Mouse (Mus musculus): ENCODE results near the gene Ggct. TPM values are rescaled to one million over a fixed set of nuclear protein-coding genes. Genes with fewer than 3 reads are reported as not detected.

The Ggct gene
- 10 to 100 TPM; 19.8 to 20.5 TPM for total RNA-seq (2023)

GRCm38 (mm10) chr6:54992734-54993260 is at the start of gene Ggct:
TSS of gene Ggct (minus strand) at chr6:54992950.

GRCm38 (mm10) chr6:55037799-55038670 is 45.3 kb upstream of the Ggct start, which contains the start of gene Gars:
TSS of gene Gars (plus strand) at chr6:55038007.

GRCm38 (mm10) chr6:54972111-54972928 is 20.4 kb downstream of the Ggct start, which contains the start of gene Nod1:
TSS of gene Nod1 (minus strand) at chr6:54972612.

Other genes starting within 250 kb of the Ggct start
- gene Znrf2, start 176.0 kb downstream of the Ggct start, total RNA-seq (2023) = 100 to 1,000 TPM; 113 to 119 TPM
- gene Nod1, start 20.3 kb downstream of the Ggct start, total RNA-seq (2023) = 10 to 100 TPM; 29.1 to 38.0 TPM
- 10 to 100 TPM; 87.4 to 94.6 TPM for gene Gars, start 45.1 kb upstream of the Ggct start, total RNA-seq (2023)
- not detected for gene Crhr2, start 140.1 kb upstream of the Ggct start, total RNA-seq (2023)
- not detected for gene Inmt, start 182.1 kb upstream of the Ggct start, total RNA-seq (2023)
- not detected for gene Mindy4, start 210.4 kb upstream of the Ggct start, total RNA-seq (2023)

Data from T-cell, adult 66 days (primary cell).